11 mouse cellular contexts compared by ENCODE assay signal in the genomic region with DNA sequence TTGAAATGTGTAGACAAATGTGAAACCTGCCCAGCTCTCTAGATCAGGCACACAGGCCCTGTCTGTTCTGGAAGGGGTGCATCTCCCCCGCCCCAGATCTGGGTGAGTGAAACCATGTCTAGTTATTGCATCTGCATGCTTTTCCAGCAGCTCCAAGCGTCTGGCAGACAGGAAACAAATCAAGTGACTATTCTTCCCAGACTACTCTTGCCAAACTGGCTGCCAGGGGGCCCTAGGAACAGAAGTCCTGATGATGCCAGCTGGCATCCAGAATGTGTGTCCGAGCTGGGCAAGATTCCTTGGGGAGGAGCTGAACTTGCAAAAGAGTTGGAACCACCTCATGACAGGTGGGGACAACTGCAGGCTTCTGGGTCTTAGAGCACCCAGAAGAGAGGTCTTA. TPM values are rescaled to one million over a fixed set of nuclear protein-coding genes. Genes with fewer than 3 reads are reported as not detected.
DNase-seq lines count a peak whose midpoint lies in the region; ATAC-seq and TF ChIP-seq lines count a peak whose summit lies in the region.
"Had no signal": no experiment of that assay in that cellular context is flagged by ENCODE, and none has a peak within 500 bp of the region (broad histone marks: within the 10 kb centered on the region; RNA-seq: fewer than 3 reads in every experiment).

No protein-coding gene starts in this region.

- no peaks in the 10 kb centered on the region for H3K36me3 ChIP-seq in limb, embryonic 10.5 days
- H3K36me3 ChIP-seq: midbrain, embryonic 13.5 days had no signal

- peak overlapping the region; percentile 14; the same call in 1 of the 2 replicates for H3K27ac ChIP-seq in layer of hippocampus, adult 2 months
- no peak overlapping the region for H3K27ac ChIP-seq in limb, embryonic 10.5 days
- H3K27ac ChIP-seq: kidney, postnatal 0 days; midbrain, embryonic 13.5 days had no signal

- no peak for TF ChIP-seq CTCF in layer of hippocampus, adult 2 months (conservative IDR thresholded peaks at IDR 0.05)

- H3K4me3 ChIP-seq in layer of hippocampus, adult 2 months: no peak overlapping the region
- no peak overlapping the region for H3K4me3 ChIP-seq in limb, embryonic 10.5 days
- H3K4me3 ChIP-seq: midbrain, embryonic 13.5 days had no signal

- ATAC-seq in cerebellum, adult (ENCODE audit: insufficient number of reproducible peaks, low FRiP score, low TSS enrichment): no peak
- ATAC-seq: midbrain, embryonic 13.5 days had no signal

- WGBS in limb, embryonic 10.5 days: 63% methylated on average over 3 of the region's 3 CpGs

- no peaks in the 10 kb centered on the region for H3K4me1 ChIP-seq in limb, embryonic 10.5 days
- H3K4me1 ChIP-seq: midbrain, embryonic 13.5 days had no signal

- DNase-seq in cerebellum, postnatal 10 days: peak; percentile 67 to 81
- DNase-seq in layer of hippocampus, adult 11-12 months (ENCODE audit: low spot score): peak; percentile 19
- no peak for DNase-seq in layer of hippocampus, adult 9-10 months (ENCODE audit: low spot score)
- DNase-seq in brain, adult 2 months (ENCODE audit: low read depth, low spot score): peak; percentile 20
- peak; percentile 16 to 24 for DNase-seq in layer of hippocampus, adult 2 months (ENCODE audit: low spot score in 2 of 2)
- DNase-seq in limb, embryonic 10.5 days (ENCODE audit: low spot score): no peak
- DNase-seq in ovary, postnatal 10 days (ENCODE audit: low spot score): no peak

- H3K27me3 ChIP-seq in limb, embryonic 10.5 days (ENCODE audit: low read depth, poor library complexity, severe bottlenecking): no peaks in the 10 kb centered on the region
- H3K27me3 ChIP-seq: midbrain, embryonic 13.5 days had no signal

- H3K9me3 ChIP-seq in limb, embryonic 10.5 days (replicated peaks): no peaks in the 10 kb centered on the region
- H3K9me3 ChIP-seq: midbrain, embryonic 13.5 days had no signal

RNA-seq across cellular contexts. Expression of a gene that starts 20.3 kb away (rescaled TPM):
- total RNA-seq in layer of hippocampus, adult 2 months (2021): not detected
- polyA plus RNA-seq in limb, embryonic 10.5 days (2016; fragmentation: Nextera tagmentation; extraction: Ambion mirVana): 0.09 and 0.15 TPM in 2 replicates
- polyA plus RNA-seq: kidney, postnatal 0 days; liver, embryonic 16.5 days; midbrain, embryonic 13.5 days had no signal

RNA-seq across cellular contexts. Expression of a gene that starts 36.8 kb away (rescaled TPM):
- total RNA-seq in layer of hippocampus, adult 2 months (2021): 10 to 100 TPM; 50.4 to 51.9 TPM
- polyA plus RNA-seq in limb, embryonic 10.5 days (2016; fragmentation: Nextera tagmentation; extraction: Ambion mirVana): 38.8 and 59.0 TPM in 2 replicates

RNA-seq across cellular contexts. Expression of a gene that starts 56.8 kb away (rescaled TPM):
- 100 to 1,000 TPM; 227 to 242 TPM for total RNA-seq in layer of hippocampus, adult 2 months (2021)
- 429 and 521 TPM in 2 replicates for polyA plus RNA-seq in limb, embryonic 10.5 days (2016; fragmentation: Nextera tagmentation; extraction: Ambion mirVana)

Comparison
In these comparisons a context has a peak if more than half of its experiments do, and no peak if none do; other contexts are left out.
1. DNase-seq: peak in cerebellum, postnatal 10 days (2 of 2), layer of hippocampus, adult 11-12 months (single experiment), brain, adult 2 months (single experiment) and layer of hippocampus, adult 2 months (2 of 2); none in layer of hippocampus, adult 9-10 months (single experiment), limb, embryonic 10.5 days (single experiment) and ovary, postnatal 10 days (single experiment).